Mouse (Mus musculus): ENCODE results near the gene Tmem245. TPM values are rescaled to one million over a fixed set of nuclear protein-coding genes. Genes with fewer than 3 reads are reported as not detected.

The Tmem245 gene
- polyA plus RNA-seq, 1 experiment from 2014 or later, result 17.3 TPM

DNA sequence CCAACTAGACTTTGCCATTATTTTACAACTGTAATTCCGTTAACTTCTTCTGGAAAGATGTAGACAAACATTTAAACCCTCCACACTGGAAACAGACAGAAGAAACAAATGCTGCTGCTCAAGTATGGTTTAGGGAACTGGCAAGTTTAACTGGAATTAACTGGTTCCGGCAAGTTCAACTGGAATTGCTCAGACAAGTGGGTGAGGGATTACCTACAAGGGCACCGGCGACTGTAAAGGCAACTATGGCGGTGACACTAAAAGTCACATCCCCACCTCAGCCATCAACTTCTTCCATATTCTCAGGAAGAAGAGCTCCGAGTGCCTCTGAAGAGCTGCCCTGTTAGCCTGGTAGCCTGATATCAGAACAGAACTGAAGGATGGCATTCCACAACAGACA lies 32.9 kb downstream of the Tmem245 start:
- no peak overlapping the region for H3K27ac ChIP-seq (ENCODE audit: low read length)
- H3K9ac ChIP-seq (ENCODE audit: low read length), result no peak overlapping the region
- H3K4me2 ChIP-seq (ENCODE audit: low read depth, low read length), result no peak overlapping the region
- no peak overlapping the region for H3K4me3 ChIP-seq (ENCODE audit: low read length)
- peaks cover 39% of the 10 kb centered on the region for H3K36me3 ChIP-seq (ENCODE audit: control insufficient read depth, insufficient read depth)
- no peaks in the 10 kb centered on the region for H3K4me1 ChIP-seq (ENCODE audit: control insufficient read depth, insufficient read depth, low read length)
- no peaks in the 10 kb centered on the region for H3K27me3 ChIP-seq (ENCODE audit: control insufficient read depth, insufficient read depth, low read length)
- no peaks in the 10 kb centered on the region for H3K9me3 ChIP-seq (replicated peaks; ENCODE audit: control insufficient read depth, low read length)
- no peak for ATAC-seq (replicated peaks; ENCODE audit: extremely low read depth, insufficient read depth, low FRiP score)
- 87% methylated on average over 6 of the region's 6 CpGs for WGBS

DNA sequence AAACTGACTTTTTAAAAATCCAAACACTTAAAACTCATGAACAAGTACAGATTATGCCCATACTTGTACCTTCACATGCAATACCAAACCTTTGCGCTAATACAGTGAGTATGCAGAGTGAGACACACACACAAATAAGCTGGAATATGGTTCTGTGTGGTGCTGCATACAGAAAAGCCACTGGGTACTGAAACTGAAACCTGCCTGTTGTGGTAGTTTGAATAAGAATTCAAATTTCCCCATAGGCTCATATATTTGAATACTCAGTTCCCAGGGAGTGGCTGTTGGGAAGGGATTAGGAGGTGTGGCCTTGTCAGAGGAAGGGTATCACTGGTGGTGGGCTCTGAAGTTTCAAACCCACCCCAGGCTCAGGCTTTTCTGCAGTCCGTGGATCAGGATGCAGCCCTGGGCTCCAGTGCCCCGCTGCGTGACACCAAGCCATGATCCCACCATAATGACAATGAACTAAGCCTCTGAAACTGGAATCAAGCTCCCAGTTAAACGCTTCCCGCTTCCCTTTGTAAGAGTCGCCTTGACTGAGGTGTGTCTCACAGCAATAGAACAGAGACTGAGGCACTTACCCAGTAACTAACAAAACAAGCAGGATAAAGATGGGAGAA lies 34.7 kb downstream of the Tmem245 start:
- H3K27ac ChIP-seq (ENCODE audit: low read length), result no peak overlapping the region
- H3K9me3 ChIP-seq (replicated peaks; ENCODE audit: control insufficient read depth, low read length), result no peaks in the 10 kb centered on the region
- WGBS, result 90% methylated on average over 7 of the region's 7 CpGs
- peaks cover 46% of the 10 kb centered on the region for H3K36me3 ChIP-seq (ENCODE audit: control insufficient read depth, insufficient read depth)
- H3K9ac ChIP-seq (ENCODE audit: low read length), result no peak overlapping the region
- no peak overlapping the region for H3K4me3 ChIP-seq (ENCODE audit: low read length)
- no peak overlapping the region for H3K4me2 ChIP-seq (ENCODE audit: low read depth, low read length)
- H3K27me3 ChIP-seq (ENCODE audit: control insufficient read depth, insufficient read depth, low read length), result no peaks in the 10 kb centered on the region
- no peak for ATAC-seq (replicated peaks; ENCODE audit: extremely low read depth, insufficient read depth, low FRiP score)
- H3K4me1 ChIP-seq (ENCODE audit: control insufficient read depth, insufficient read depth, low read length), result no peaks in the 10 kb centered on the region

- no peak for ATAC-seq (replicated peaks; ENCODE audit: extremely low read depth, insufficient read depth, low FRiP score)
- no peaks in the 10 kb centered on the region for H3K9me3 ChIP-seq (replicated peaks; ENCODE audit: control insufficient read depth, low read length)
- H3K9ac ChIP-seq (ENCODE audit: low read length), result no peak overlapping the region
- peaks cover 48% of the 10 kb centered on the region for H3K36me3 ChIP-seq (ENCODE audit: control insufficient read depth, insufficient read depth)
- WGBS, result 83% methylated on average over 3 of the region's 3 CpGs
- no peak overlapping the region for H3K4me2 ChIP-seq (ENCODE audit: low read depth, low read length)
- no peaks in the 10 kb centered on the region for H3K27me3 ChIP-seq (ENCODE audit: control insufficient read depth, insufficient read depth, low read length)
- no peak overlapping the region for H3K27ac ChIP-seq (ENCODE audit: low read length)
- H3K4me1 ChIP-seq (ENCODE audit: control insufficient read depth, insufficient read depth, low read length), result no peaks in the 10 kb centered on the region
- H3K4me3 ChIP-seq (ENCODE audit: low read length), result no peak overlapping the region
Observed at GRCm38 (mm10) chr4:56909568-56909967, 37.7 kb downstream of the Tmem245 start.

- H3K4me1 ChIP-seq (ENCODE audit: control insufficient read depth, insufficient read depth, low read length), result no peaks in the 10 kb centered on the region
- ATAC-seq (replicated peaks; ENCODE audit: extremely low read depth, insufficient read depth, low FRiP score), result no peak
- 90% methylated on average over 5 of the region's 5 CpGs for WGBS
Observed at GRCm38 (mm10) chr4:56907671-56908070, 39.6 kb downstream of the Tmem245 start.

GRCm38 (mm10) chr4:56906926-56907325 lies 40.3 kb downstream of the Tmem245 start:
- no peak overlapping the region for H3K4me3 ChIP-seq (ENCODE audit: low read length)
- H3K4me2 ChIP-seq (ENCODE audit: low read depth, low read length), result no peak overlapping the region
- no peaks in the 10 kb centered on the region for H3K4me1 ChIP-seq (ENCODE audit: control insufficient read depth, insufficient read depth, low read length)
- ATAC-seq (replicated peaks; ENCODE audit: extremely low read depth, insufficient read depth, low FRiP score), result no peak
- peaks cover 54% of the 10 kb centered on the region for H3K36me3 ChIP-seq (ENCODE audit: control insufficient read depth, insufficient read depth)
- H3K9ac ChIP-seq (ENCODE audit: low read length), result no peak overlapping the region
- no peak overlapping the region for H3K27ac ChIP-seq (ENCODE audit: low read length)
- WGBS, result 93% methylated on average over 3 of the region's 3 CpGs
- H3K9me3 ChIP-seq (replicated peaks; ENCODE audit: control insufficient read depth, low read length), result peaks cover 2% of the 10 kb centered on the region
- no peaks in the 10 kb centered on the region for H3K27me3 ChIP-seq (ENCODE audit: control insufficient read depth, insufficient read depth, low read length)

More at GRCm38 (mm10) chr4:56907671-56908070, 39.6 kb downstream of the Tmem245 start:
- Histone ChIP-seq H3K36me3 (ENCODE audit: control insufficient read depth, insufficient read depth) (peaks cover 47% of the 10 kb centered on the region), H3K9me3 (replicated peaks; ENCODE audit: control insufficient read depth, low read length) (no peaks in the 10 kb centered on the region), H3K4me3 (ENCODE audit: low read length) (no peak overlapping the region), H3K27ac (ENCODE audit: low read length) (no peak overlapping the region), H3K9ac (ENCODE audit: low read length) (no peak overlapping the region), H3K27me3 (ENCODE audit: control insufficient read depth, insufficient read depth, low read length) (no peaks in the 10 kb centered on the region), H3K4me2 (ENCODE audit: low read depth, low read length) (no peak overlapping the region)

DNA sequence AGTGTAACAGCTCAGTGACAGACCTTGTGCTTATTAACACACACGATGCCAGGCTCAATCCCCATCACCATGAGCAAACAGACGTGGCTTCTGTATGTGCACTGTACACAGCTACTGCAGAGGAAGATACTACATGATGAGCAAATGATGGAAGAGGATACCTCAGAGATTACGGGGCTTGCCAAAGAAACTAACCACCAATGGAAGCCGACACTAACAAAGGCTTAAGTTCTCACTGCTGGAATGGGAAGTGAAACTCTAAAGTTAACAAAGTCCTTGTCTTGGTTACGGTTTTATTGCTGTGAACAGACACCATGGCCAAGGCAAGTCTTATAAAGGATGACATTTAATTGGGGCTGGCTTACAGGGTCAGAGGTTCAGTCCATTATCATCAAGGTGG lies 41.7 kb downstream of the Tmem245 start:
- Histone ChIP-seq H3K27me3 (ENCODE audit: control insufficient read depth, insufficient read depth, low read length) (no peaks in the 10 kb centered on the region), H3K27ac (ENCODE audit: low read length) (no peak overlapping the region), H3K36me3 (ENCODE audit: control insufficient read depth, insufficient read depth) (peaks cover 51% of the 10 kb centered on the region), H3K9ac (ENCODE audit: low read length) (no peak overlapping the region), H3K4me3 (ENCODE audit: low read length) (no peak overlapping the region), H3K4me1 (ENCODE audit: control insufficient read depth, insufficient read depth, low read length) (no peaks in the 10 kb centered on the region), H3K9me3 (replicated peaks; ENCODE audit: control insufficient read depth, low read length) (peaks cover 3% of the 10 kb centered on the region), H3K4me2 (ENCODE audit: low read depth, low read length) (no peak overlapping the region)
- ATAC-seq (replicated peaks; ENCODE audit: extremely low read depth, insufficient read depth, low FRiP score), result no peak
- 93% methylated on average over 5 of the region's 5 CpGs for WGBS

DNA sequence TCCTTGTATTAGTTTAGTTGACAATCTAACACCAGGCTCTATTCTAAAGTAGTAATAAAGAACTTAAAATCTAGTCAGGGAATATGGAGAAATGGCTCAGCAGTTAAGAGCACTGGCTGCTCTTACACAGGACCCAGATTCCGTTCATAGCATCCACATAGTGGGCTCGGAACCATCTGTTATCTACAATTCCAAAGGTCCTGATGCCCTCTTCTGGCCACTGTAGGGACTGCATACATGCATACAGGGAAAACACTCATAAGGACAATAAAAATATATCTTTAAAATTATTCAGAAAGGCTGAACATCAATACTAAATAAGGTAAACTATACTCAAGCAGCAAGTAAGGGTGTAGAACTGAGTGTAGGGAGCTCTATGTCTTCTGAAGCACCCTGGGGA lies 45.6 kb downstream of the Tmem245 start:
- Histone ChIP-seq H3K36me3 (ENCODE audit: control insufficient read depth, insufficient read depth) (peaks cover 46% of the 10 kb centered on the region), H3K4me1 (ENCODE audit: control insufficient read depth, insufficient read depth, low read length) (peaks cover 2% of the 10 kb centered on the region; the same call in 1 of the 2 replicates), H3K4me3 (ENCODE audit: low read length) (no peak overlapping the region), H3K27me3 (ENCODE audit: control insufficient read depth, insufficient read depth, low read length) (no peaks in the 10 kb centered on the region), H3K27ac (ENCODE audit: low read length) (no peak overlapping the region), H3K4me2 (ENCODE audit: low read depth, low read length) (no peak overlapping the region), H3K9ac (ENCODE audit: low read length) (no peak overlapping the region), H3K9me3 (replicated peaks; ENCODE audit: control insufficient read depth, low read length) (peaks cover 3% of the 10 kb centered on the region)
- no peak for ATAC-seq (replicated peaks; ENCODE audit: extremely low read depth, insufficient read depth, low FRiP score)
- 98% methylated on average over 2 of the region's 2 CpGs for WGBS

DNA sequence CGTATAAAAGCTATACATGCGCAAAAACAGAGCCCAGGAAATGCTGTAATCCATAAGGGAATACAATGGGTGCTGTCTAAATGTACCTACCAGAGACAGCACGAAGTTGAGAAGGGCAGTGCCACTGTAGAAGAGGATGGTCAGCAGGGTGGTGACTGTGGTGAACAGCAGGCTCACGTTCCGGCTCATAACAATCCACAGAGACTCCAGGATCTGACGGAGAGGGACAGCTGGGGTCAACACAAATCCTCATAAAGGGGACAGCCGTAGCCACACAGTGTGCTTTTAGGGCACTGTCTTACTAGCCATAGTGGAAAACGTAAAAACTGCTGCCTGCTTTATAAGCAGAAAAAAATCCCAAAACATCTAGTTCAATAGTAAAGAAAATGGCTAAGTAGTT lies 48.0 kb downstream of the Tmem245 start:
- H3K4me1 ChIP-seq (ENCODE audit: control insufficient read depth, insufficient read depth, low read length), result peaks cover 2% of the 10 kb centered on the region; the same call in 1 of the 2 replicates
- peaks cover 3% of the 10 kb centered on the region for H3K9me3 ChIP-seq (replicated peaks; ENCODE audit: control insufficient read depth, low read length)
- H3K9ac ChIP-seq (ENCODE audit: low read length), result no peak overlapping the region
- H3K36me3 ChIP-seq (ENCODE audit: control insufficient read depth, insufficient read depth), result peaks cover 48% of the 10 kb centered on the region
- no peaks in the 10 kb centered on the region for H3K27me3 ChIP-seq (ENCODE audit: control insufficient read depth, insufficient read depth, low read length)
- 91% methylated on average over 8 of the region's 8 CpGs for WGBS
- no peak overlapping the region for H3K27ac ChIP-seq (ENCODE audit: low read length)
- no peak overlapping the region for H3K4me3 ChIP-seq (ENCODE audit: low read length)
- no peak for ATAC-seq (replicated peaks; ENCODE audit: extremely low read depth, insufficient read depth, low FRiP score)
- no peak overlapping the region for H3K4me2 ChIP-seq (ENCODE audit: low read depth, low read length)

DNA sequence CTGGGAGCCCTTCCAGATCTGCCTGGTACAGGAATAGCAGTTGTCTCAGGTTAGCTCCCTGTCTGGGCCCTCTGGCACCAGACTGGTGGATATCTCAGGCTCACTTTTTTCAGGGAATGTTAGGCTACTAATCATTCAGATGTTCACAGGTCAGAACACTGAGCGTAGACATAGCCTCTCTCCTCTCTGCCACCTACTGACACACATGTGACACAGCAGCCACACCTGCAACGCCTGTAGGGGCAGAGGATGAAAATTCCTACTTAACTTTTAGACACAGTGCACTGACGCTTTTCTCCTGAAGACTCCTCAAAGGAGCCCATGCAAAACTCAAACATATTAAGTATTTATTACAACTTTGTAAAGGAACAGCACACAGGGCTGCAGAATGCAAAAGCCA lies 49.7 kb downstream of the Tmem245 start:
- Histone ChIP-seq H3K4me2 (ENCODE audit: low read depth, low read length) (no peak overlapping the region), H3K36me3 (ENCODE audit: control insufficient read depth, insufficient read depth) (peaks cover 39% of the 10 kb centered on the region)
- WGBS, result 70% methylated on average over 3 of the region's 3 CpGs

More for the DNA sequence above, 49.7 kb downstream of the Tmem245 start:
- no peak overlapping the region for H3K27ac ChIP-seq (ENCODE audit: low read length)
- H3K4me1 ChIP-seq (ENCODE audit: control insufficient read depth, insufficient read depth, low read length), result peaks cover 4% of the 10 kb centered on the region; the same call in 1 of the 2 replicates
- H3K9me3 ChIP-seq (replicated peaks; ENCODE audit: control insufficient read depth, low read length), result peaks cover 3% of the 10 kb centered on the region
- no peak overlapping the region for H3K9ac ChIP-seq (ENCODE audit: low read length)
- no peak overlapping the region for H3K4me3 ChIP-seq (ENCODE audit: low read length)
- no peak for ATAC-seq (replicated peaks; ENCODE audit: extremely low read depth, insufficient read depth, low FRiP score)
- no peaks in the 10 kb centered on the region for H3K27me3 ChIP-seq (ENCODE audit: control insufficient read depth, insufficient read depth, low read length)
